Mouse (Mus musculus) intestine, postnatal 0 days (tissue): ENCODE results near the gene 2410131K14Rik. TPM values are rescaled to one million over a fixed set of nuclear protein-coding genes. Genes with fewer than 3 reads are reported as not detected.
A peak's percentile ranks its signal among the peaks of the same experiment; 100 is the strongest.

Experiments used
- ATAC-seq: fragments of 200-750 bp; cut with Nextera tagmentation; 2 replicates; pipeline ENCODE4 v1.8.0; 2017; ENCODE audit warnings: mild to moderate bottlenecking, moderate TSS enrichment, moderate library complexity
- H3K27ac ChIP-seq: fragments of 300-500 bp; sonication (generic); 2 replicates; pipeline ENCODE4 v1.5.1; 2014; ENCODE audit warnings: mild to moderate bottlenecking, low read depth, low read length, moderate library complexity
- H3K27me3 ChIP-seq: fragments of 300-500 bp; sonication (generic); replicated peaks from 2 replicates; pipeline ENCODE4 v1.6.1; 2014; ENCODE audit warnings: low read length, mixed read lengths; ENCODE audit not compliant: control insufficient read depth, insufficient read depth
- H3K36me3 ChIP-seq: fragments of 300-500 bp; sonication (generic); 2 replicates; pipeline ENCODE4 v1.6.1; 2014; ENCODE audit warnings: mild to moderate bottlenecking, moderate library complexity; ENCODE audit not compliant: control insufficient read depth, insufficient read depth
- H3K4me1 ChIP-seq: fragments of 300-500 bp; sonication (generic); replicated peaks from 2 replicates; pipeline ENCODE4 v1.6.1; 2014; ENCODE audit warnings: antibody characterized with exemption, low read length, mixed read lengths; ENCODE audit not compliant: control insufficient read depth, insufficient read depth
- H3K4me2 ChIP-seq: fragments of 300-500 bp; sonication (generic); replicated peaks from 2 replicates; pipeline ENCODE4 v1.6.1; 2014; ENCODE audit warnings: low read depth, mild to moderate bottlenecking, moderate library complexity
- H3K4me3 ChIP-seq: fragments of 300-500 bp; sonication (generic); 2 replicates; pipeline ENCODE4 v1.5.1; 2014; ENCODE audit warnings: low read depth, low read length
- H3K9ac ChIP-seq: fragments of 300-500 bp; sonication (generic); 2 replicates; pipeline ENCODE4 v1.6.1; 2014; ENCODE audit warnings: mild to moderate bottlenecking, low read depth, low read length
- H3K9me3 ChIP-seq: fragments of 300-500 bp; sonication (generic); 2 replicates; pipeline ENCODE4 v1.6.1; 2016; ENCODE audit warnings: mixed run types; ENCODE audit not compliant: control insufficient read depth
- CTCF ChIP-seq: sonication (generic); IDR thresholded peaks from 2 replicates; pipeline ENCODE4 v1.5.1; 2016; ENCODE audit warnings: low read depth, mild to moderate bottlenecking, control low read depth, antibody characterized with exemption, moderate library complexity
- WGBS: fragments of 180-500 bp; shearing (Covaris S2); extraction: QIAGEN DNeasy Blood & Tissue Kit; methylation state at CpG from one replicate; pipeline ENCODE4 v1.1.7; 2014; 5-methylcytosine and 5-hydroxymethylcytosine counted together
- polyA plus RNA-seq: library from polyadenylated mRNA; unstranded; fragments of >200 nt; fragmentation: Nextera tagmentation; extraction: Ambion mirVana; gene quantifications from 2 replicates; pipeline ENCODE4 v1.2.1, GENCODE M21; 2015

Gene 2410131K14Rik
- 4.6 and 5.2 TPM in 2 replicates for polyA plus RNA-seq

DNA sequence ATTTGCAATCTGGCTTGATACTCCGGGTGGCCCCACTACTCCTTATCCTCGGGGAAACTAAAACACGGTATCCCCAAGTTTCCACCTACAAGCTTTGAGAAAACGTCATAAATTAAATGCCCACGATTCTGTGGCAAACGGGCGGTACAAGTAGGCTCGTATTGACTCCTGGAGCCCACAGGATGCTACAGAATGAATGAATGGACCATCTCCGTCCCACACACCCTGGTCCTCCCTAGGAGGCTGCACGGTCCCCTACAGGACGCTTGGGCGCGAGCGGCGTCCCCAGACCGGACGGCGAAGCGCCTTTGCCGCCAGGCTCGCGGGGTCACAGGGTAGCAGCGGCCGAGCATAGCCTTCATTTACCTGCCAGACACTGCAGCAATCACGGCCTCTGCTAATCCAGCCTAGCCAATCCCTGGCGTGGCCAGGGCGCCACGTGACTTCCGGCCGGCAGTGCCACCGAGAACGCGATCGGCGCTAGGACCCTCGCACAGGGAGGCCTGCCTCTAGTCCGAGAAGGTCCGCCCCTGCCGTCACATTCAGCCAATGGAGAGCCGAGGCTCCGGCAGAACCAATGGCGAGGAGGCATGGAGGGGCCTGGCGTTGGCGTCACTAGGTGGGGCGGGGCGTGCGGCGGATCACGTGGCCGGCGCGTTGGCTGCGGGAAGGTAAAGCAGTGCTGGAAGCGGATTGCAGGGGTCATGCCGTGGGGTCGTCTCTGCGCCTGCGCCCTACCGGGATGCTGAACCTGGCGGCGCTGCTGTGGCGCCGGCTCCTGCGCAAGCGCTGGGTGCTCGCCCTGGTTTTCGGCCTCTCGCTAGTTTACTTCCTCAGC is at the start of gene 2410131K14Rik, which contains the start of gene Rnft2:
2410131K14Rik (plus strand) TSS at position 622 of the 838 bp plus-strand sequence.
Rnft2 (minus strand) TSS at position 511 of the 838 bp plus-strand sequence.
- H3K9me3 ChIP-seq, result no peaks in the 10 kb centered on the region
- ATAC-seq, result peak; percentile 100
- peak within 1 kb of the TSS; percentile 74 for H3K4me3 ChIP-seq
- 0 out of 2 replicates have a peak, but pooled peaks cover 6% of the 10 kb centered on the region for H3K4me1 ChIP-seq
- H3K4me2 ChIP-seq, result peak within 1 kb of the TSS; percentile 88
- TF ChIP-seq CTCF, result peak; percentile 18; the same call in 1 of the 2 replicates
- no peaks in the 10 kb centered on the region for H3K27me3 ChIP-seq
- H3K36me3 ChIP-seq, result peaks cover 10% of the 10 kb centered on the region; the same call in 1 of the 2 replicates
- H3K9ac ChIP-seq, result peak within 1 kb of the TSS; percentile 76
- H3K27ac ChIP-seq, result 0 out of 2 replicates have a peak within 1 kb of the TSS, but pooled peaks have one; percentile 5
- WGBS, result under 1% methylated on average over 65 of the region's 68 CpGs

- no peak for TF ChIP-seq CTCF
These were observed 47.6 kb upstream of the 2410131K14Rik start for GRCm38 (mm10) chr5:118197421-118197820.

GRCm38 (mm10) chr5:118199670-118200069 is 45.4 kb upstream of the 2410131K14Rik start:
- no peak for ATAC-seq
- Histone ChIP-seq H3K9ac (no peak overlapping the region), H3K27ac (no peak overlapping the region), H3K4me1 (no peaks in the 10 kb centered on the region), H3K27me3 (no peaks in the 10 kb centered on the region), H3K36me3 (no peaks in the 10 kb centered on the region), H3K9me3 (no peaks in the 10 kb centered on the region), H3K4me2 (no peak overlapping the region), H3K4me3 (no peak overlapping the region)
- WGBS, result 78% methylated on average over 5 of the region's 5 CpGs
- no peak for TF ChIP-seq CTCF

More at GRCm38 (mm10) chr5:118197421-118197820, 47.6 kb upstream of the 2410131K14Rik start:
- Histone ChIP-seq H3K27me3 (no peaks in the 10 kb centered on the region), H3K36me3 (no peaks in the 10 kb centered on the region), H3K9ac (no peak overlapping the region), H3K4me1 (no peaks in the 10 kb centered on the region), H3K9me3 (no peaks in the 10 kb centered on the region), H3K27ac (no peak overlapping the region), H3K4me3 (no peak overlapping the region), H3K4me2 (no peak overlapping the region)
- no peak for ATAC-seq
- 72% methylated on average over 13 of the region's 13 CpGs for WGBS

DNA sequence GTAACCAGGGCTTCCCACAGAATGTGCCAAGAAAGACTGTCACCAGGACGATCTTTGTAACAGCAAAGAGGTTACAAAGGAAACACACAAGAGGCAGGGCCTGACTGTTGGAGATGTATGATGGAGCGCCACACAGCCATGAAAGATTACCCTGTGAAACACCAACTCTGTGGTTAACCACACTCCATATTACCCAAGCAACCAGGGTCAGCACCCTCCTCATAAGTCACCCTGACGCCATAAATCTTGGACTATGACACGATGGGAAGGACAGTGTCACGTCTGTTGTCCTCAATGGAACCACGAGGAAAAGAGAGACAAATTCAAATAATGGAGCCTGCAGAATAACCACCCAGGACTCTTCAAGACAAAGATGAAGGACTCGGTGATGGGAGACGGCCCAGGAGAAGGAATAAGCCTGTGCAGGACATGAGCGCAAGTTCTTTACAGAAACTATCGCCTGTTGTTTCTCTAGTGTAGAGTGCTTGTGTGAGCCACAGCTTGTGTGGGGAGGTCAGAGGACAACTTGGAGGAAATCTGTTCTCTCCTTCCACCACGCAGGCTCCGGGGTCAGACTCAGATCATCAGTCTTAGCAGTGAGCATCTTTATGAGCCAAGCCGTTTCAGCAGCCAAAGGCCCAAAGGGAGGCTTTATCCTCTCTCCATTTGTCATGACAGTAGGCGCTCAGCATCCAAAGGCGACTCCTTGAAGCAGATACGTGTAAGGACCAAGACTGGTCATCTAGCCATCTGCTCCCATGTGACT is 40.2 kb upstream of the 2410131K14Rik start:
- no peak for TF ChIP-seq CTCF
- Histone ChIP-seq H3K27ac (no peak overlapping the region), H3K27me3 (no peaks in the 10 kb centered on the region), H3K4me2 (no peak overlapping the region), H3K36me3 (no peaks in the 10 kb centered on the region), H3K9ac (no peak overlapping the region), H3K4me1 (no peaks in the 10 kb centered on the region), H3K4me3 (no peak overlapping the region), H3K9me3 (no peaks in the 10 kb centered on the region)
- 68% methylated on average over 16 of the region's 16 CpGs for WGBS
- ATAC-seq, result no peak

DNA sequence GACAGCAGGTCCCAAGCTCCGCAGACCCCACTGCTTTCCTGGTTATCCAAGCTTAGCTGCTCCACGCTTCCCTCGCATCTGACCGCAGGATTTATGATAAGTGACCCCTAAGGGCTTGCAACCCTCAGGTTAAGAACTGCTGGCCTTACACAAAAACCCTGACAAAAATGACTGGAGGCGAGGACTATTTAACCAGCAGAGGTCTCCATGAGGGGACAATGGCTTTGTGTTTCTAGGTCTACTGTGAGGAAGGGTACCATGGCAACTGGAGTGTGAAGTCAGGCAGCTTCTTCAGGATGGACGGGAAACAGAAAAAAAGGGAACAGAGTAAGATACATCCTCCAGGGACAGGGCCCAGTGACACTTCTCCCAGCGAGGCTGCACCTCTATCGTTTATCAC is 39.2 kb upstream of the 2410131K14Rik start:
- Histone ChIP-seq H3K27ac (no peak overlapping the region), H3K9ac (no peak overlapping the region), H3K9me3 (no peaks in the 10 kb centered on the region), H3K4me2 (no peak overlapping the region), H3K27me3 (no peaks in the 10 kb centered on the region), H3K36me3 (no peaks in the 10 kb centered on the region), H3K4me3 (no peak overlapping the region), H3K4me1 (no peaks in the 10 kb centered on the region)
- 84% methylated on average over 8 of the region's 8 CpGs for WGBS
- no peak for TF ChIP-seq CTCF
- ATAC-seq, result no peak

DNA sequence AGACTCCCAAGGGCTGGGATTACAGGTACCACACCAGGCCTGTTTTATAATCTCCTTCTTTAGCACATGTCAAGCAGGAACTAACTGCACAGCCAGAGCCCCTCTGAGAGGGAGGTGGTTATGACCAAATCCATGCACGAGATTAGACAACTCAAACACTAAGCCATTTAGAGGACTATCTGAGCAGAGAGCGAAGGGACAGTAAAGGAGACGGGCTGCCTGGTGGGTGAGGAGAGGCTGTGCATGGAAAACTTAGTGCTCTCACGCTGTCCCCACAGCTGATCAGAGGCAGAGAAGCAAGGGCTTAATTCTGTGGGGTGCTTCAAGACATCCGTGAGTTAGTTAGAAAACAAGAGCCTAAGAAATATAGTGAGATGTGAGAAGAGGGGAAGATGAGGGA is 31.0 kb upstream of the 2410131K14Rik start:
- no peaks in the 10 kb centered on the region for H3K4me1 ChIP-seq
- no peaks in the 10 kb centered on the region for H3K36me3 ChIP-seq
- 19% methylated on average over 5 of the region's 5 CpGs for WGBS
- H3K4me2 ChIP-seq, result peak overlapping the region; percentile 55
- no peak overlapping the region for H3K27ac ChIP-seq
- no peak overlapping the region for H3K9ac ChIP-seq
- no peaks in the 10 kb centered on the region for H3K9me3 ChIP-seq
- H3K27me3 ChIP-seq, result no peaks in the 10 kb centered on the region
- no peak for ATAC-seq
- TF ChIP-seq CTCF, result no peak
- H3K4me3 ChIP-seq, result 0 out of 2 replicates have a peak overlapping the region, but pooled peaks have one; percentile 11
